8 mouse cellular contexts compared by ENCODE assay signal in genomic region chr17:25114908-25115645, GRCm38 (mm10). TPM values are rescaled to one million over a fixed set of nuclear protein-coding genes. Genes with fewer than 3 reads are reported as not detected.
DNase-seq lines count a peak whose midpoint lies in the region; ATAC-seq and TF ChIP-seq lines count a peak whose summit lies in the region.

No protein-coding gene starts in this region.

- H3K4me2 ChIP-seq in forebrain, embryonic 15.5 days (replicated peaks), result peak overlapping the region; percentile 96
- peak overlapping the region; percentile 98 for H3K4me2 ChIP-seq in limb, embryonic 11.5 days (ENCODE audit: low read depth, severe bottlenecking)

- CTCF ChIA-PET in Patski (lab: Charles Lee), result no interaction called here

- intact Hi-C loops in left cerebral cortex, postnatal 4 days (cut with DNase I), result no loop called here

- no peak for TF ChIP-seq CTCF in Patski (IDR thresholded peaks at IDR 0.05)

- 0 out of 2 replicates have a peak, but pooled peaks cover 3% of the 10 kb centered on the region for H3K36me3 ChIP-seq in forebrain, embryonic 15.5 days
- H3K36me3 ChIP-seq in limb, embryonic 11.5 days (ENCODE audit: control insufficient read depth, insufficient read depth, low read length), result peaks cover 8% of the 10 kb centered on the region

- H3K27ac ChIP-seq in forebrain, embryonic 15.5 days (replicated peaks), result peak overlapping the region; percentile 88
- H3K27ac ChIP-seq in limb, embryonic 11.5 days (replicated peaks; ENCODE audit: low read depth, low read length), result peak overlapping the region; percentile 93

- H3K9me3 ChIP-seq in forebrain, embryonic 15.5 days, result no peaks in the 10 kb centered on the region
- H3K9me3 ChIP-seq in limb, embryonic 11.5 days (ENCODE audit: control insufficient read depth, low read length), result no peaks in the 10 kb centered on the region

- DNase-seq in left cerebral cortex, postnatal 4 days, result peak; percentile 14
- DNase-seq in left cerebral cortex, adult 9 months (ENCODE audit: low spot score in 2 of 2), result no peak
- DNase-seq in Patski (ENCODE audit: low read depth, low spot score), result no peak
- DNase-seq in limb, embryonic 11.5 days (ENCODE audit: low spot score), result peak; percentile 30
- DNase-seq in neural tube, embryonic 10.5 days (ENCODE audit: extremely low spot score, low spot score), result peak; percentile 30
- no peak for DNase-seq in left cerebral cortex, adult 11 months (ENCODE audit: low spot score)
- no peak for DNase-seq in ovary, adult 18-20 months (ENCODE audit: low spot score)

- POLR2A ChIA-PET in Patski (lab: Charles Lee), result no interaction called here

- H3K4me1 ChIP-seq in forebrain, embryonic 15.5 days, result peaks cover 17% of the 10 kb centered on the region
- peaks cover 8% of the 10 kb centered on the region; the same call in 1 of the 2 replicates for H3K4me1 ChIP-seq in limb, embryonic 11.5 days (ENCODE audit: control insufficient read depth, insufficient read depth, low read length)

- peak overlapping the region; percentile 68 for H3K9ac ChIP-seq in forebrain, embryonic 15.5 days (replicated peaks)
- H3K9ac ChIP-seq in limb, embryonic 11.5 days (ENCODE audit: low read length), result peak overlapping the region; percentile 77

- peak; percentile 42 for ATAC-seq in Patski
- peak; percentile 63 for ATAC-seq in forebrain, embryonic 15.5 days (replicated peaks)
- ATAC-seq in limb, embryonic 11.5 days (ENCODE audit: insufficient number of reproducible peaks, low FRiP score, low TSS enrichment, low read depth), result no peak

- in situ Hi-C loops in Patski (cut with MboI; ENCODE audit: low pct_unique_long_range_greater_than_20kb), result loop anchor here (5.0 kb wide), 1 partner anchor 157 kb away; the partner anchor contains the start of gene Ube2i

- H3K4me3 ChIP-seq in forebrain, embryonic 15.5 days, result peak overlapping the region; percentile 66
- peak overlapping the region; percentile 60 for H3K4me3 ChIP-seq in limb, embryonic 11.5 days (ENCODE audit: low read depth, low read length)

- WGBS in forebrain, embryonic 15.5 days, result 10% methylated on average over 23 of the region's 23 CpGs
- WGBS in limb, embryonic 11.5 days, result 9% methylated on average over 23 of the region's 23 CpGs

- H3K27me3 ChIP-seq in Patski, result no peaks in the 10 kb centered on the region
- H3K27me3 ChIP-seq in forebrain, embryonic 15.5 days, result no peaks in the 10 kb centered on the region
- no peaks in the 10 kb centered on the region for H3K27me3 ChIP-seq in limb, embryonic 11.5 days (ENCODE audit: control insufficient read depth, insufficient read depth, low read length)

RNA-seq across cellular contexts. Expression of gene Telo2, which starts 0.7 kb away (rescaled TPM):
- 10 to 100 TPM; 58.3 to 59.3 TPM for total RNA-seq in left cerebral cortex, postnatal 4 days (2021)
- polyA plus RNA-seq in Patski (2021), result 26.7 TPM
- 54.6 and 57.2 TPM in 2 replicates for polyA plus RNA-seq in forebrain, embryonic 15.5 days (2015; fragmentation: Nextera tagmentation; extraction: Ambion mirVana)
- polyA plus RNA-seq in limb, embryonic 11.5 days (2014; fragmentation: Nextera tagmentation; extraction: Ambion mirVana), result 28.8 and 35.8 TPM in 2 replicates

RNA-seq across cellular contexts. Expression of gene Ptx4, which starts 5.5 kb away (rescaled TPM):
- total RNA-seq in left cerebral cortex, postnatal 4 days (2021), result under 1 TPM; 0.32 to 0.34 TPM
- polyA plus RNA-seq in Patski (2021), result 0.05 TPM
- not detected in 2 replicates for polyA plus RNA-seq in forebrain, embryonic 15.5 days (2015; fragmentation: Nextera tagmentation; extraction: Ambion mirVana)
- 0.17 TPM in 1 of 2 replicates, not detected in the other for polyA plus RNA-seq in limb, embryonic 11.5 days (2014; fragmentation: Nextera tagmentation; extraction: Ambion mirVana)

RNA-seq across cellular contexts. Expression of gene Clcn7, which starts 18.1 kb away (rescaled TPM):
- 10 to 100 TPM; 40.9 to 42.5 TPM for total RNA-seq in left cerebral cortex, postnatal 4 days (2021)
- polyA plus RNA-seq in Patski (2021), result 47.5 TPM
- 28.8 and 30.4 TPM in 2 replicates for polyA plus RNA-seq in forebrain, embryonic 15.5 days (2015; fragmentation: Nextera tagmentation; extraction: Ambion mirVana)
- 20.6 and 21.0 TPM in 2 replicates for polyA plus RNA-seq in limb, embryonic 11.5 days (2014; fragmentation: Nextera tagmentation; extraction: Ambion mirVana)

RNA-seq across cellular contexts. Expression of gene Tmem204, which starts 31.7 kb away (rescaled TPM):
- 1 to 10 TPM; 5.4 to 6.7 TPM for total RNA-seq in left cerebral cortex, postnatal 4 days (2021)
- 0.14 TPM for polyA plus RNA-seq in Patski (2021)
- 10.5 and 11.5 TPM in 2 replicates for polyA plus RNA-seq in forebrain, embryonic 15.5 days (2015; fragmentation: Nextera tagmentation; extraction: Ambion mirVana)
- polyA plus RNA-seq in limb, embryonic 11.5 days (2014; fragmentation: Nextera tagmentation; extraction: Ambion mirVana), result 9.7 and 10.8 TPM in 2 replicates

RNA-seq across cellular contexts. Expression of gene Ccdc154, which starts 47.2 kb away (rescaled TPM):
- under 1 TPM in 1 of 2 experiments, not detected in 1; 0.16 TPM for total RNA-seq in left cerebral cortex, postnatal 4 days (2021)
- polyA plus RNA-seq in Patski (2021), result 0.32 TPM
- not detected in 2 replicates for polyA plus RNA-seq in forebrain, embryonic 15.5 days (2015; fragmentation: Nextera tagmentation; extraction: Ambion mirVana)
- polyA plus RNA-seq in limb, embryonic 11.5 days (2014; fragmentation: Nextera tagmentation; extraction: Ambion mirVana), result not detected in 2 replicates

Comparison
In these comparisons a context has a peak if more than half of its experiments do, and no peak if none do; other contexts are left out.
1. DNase-seq: peak in left cerebral cortex, postnatal 4 days (single experiment), limb, embryonic 11.5 days (single experiment) and neural tube, embryonic 10.5 days (single experiment); none in left cerebral cortex, adult 9 months (0 of 2), Patski (single experiment), left cerebral cortex, adult 11 months (single experiment) and ovary, adult 18-20 months (single experiment).